Mouse (Mus musculus): ENCODE results near the gene Sipa1l2.
"Not testable (repeated sequence)": the region's sequence is repeated elsewhere in the genome, so short reads cannot be mapped to it uniquely, and the experiment has no call there.

The Sipa1l2 gene

GRCm38 (mm10) chr8:125539056-125540013 lies 30.3 kb downstream of the Sipa1l2 start:
- DNase-seq (ENCODE audit: low read depth) = no peak

GRCm38 (mm10) chr8:125538265-125538664 lies 31.3 kb downstream of the Sipa1l2 start:
- no peak for DNase-seq (ENCODE audit: low read depth)

- no peak for DNase-seq (ENCODE audit: low read depth)
Observed at GRCm38 (mm10) chr8:125533709-125534108, 35.9 kb downstream of the Sipa1l2 start.

- no peak for DNase-seq (ENCODE audit: low read depth)
Observed at GRCm38 (mm10) chr8:125532953-125533352, 36.7 kb downstream of the Sipa1l2 start.

- DNase-seq (ENCODE audit: low read depth) = no peak
Observed at GRCm38 (mm10) chr8:125532177-125532576, 37.4 kb downstream of the Sipa1l2 start.

GRCm38 (mm10) chr8:125531640-125532039 lies 38.0 kb downstream of the Sipa1l2 start:
- DNase-seq (ENCODE audit: low read depth) = no peak

GRCm38 (mm10) chr8:125531088-125531438 lies 38.5 kb downstream of the Sipa1l2 start:
- DNase-seq (ENCODE audit: low read depth) = no peak

GRCm38 (mm10) chr8:125530187-125531087 lies 39.2 kb downstream of the Sipa1l2 start:
- no peak for DNase-seq (ENCODE audit: low read depth)

GRCm38 (mm10) chr8:125529019-125529418 lies 40.6 kb downstream of the Sipa1l2 start:
- DNase-seq (ENCODE audit: low read depth) = no peak

GRCm38 (mm10) chr8:125527941-125528340 lies 41.7 kb downstream of the Sipa1l2 start:
- no peak for DNase-seq (ENCODE audit: low read depth)

GRCm38 (mm10) chr8:125526999-125527398 lies 42.6 kb downstream of the Sipa1l2 start:
- no peak for DNase-seq (ENCODE audit: low read depth)

GRCm38 (mm10) chr8:125526582-125526981 lies 43.0 kb downstream of the Sipa1l2 start:
- no peak for DNase-seq (ENCODE audit: low read depth)

- DNase-seq (ENCODE audit: low read depth) = no peak
Observed at GRCm38 (mm10) chr8:125524479-125524878, 45.1 kb downstream of the Sipa1l2 start.

GRCm38 (mm10) chr8:125523213-125523612 lies 46.4 kb downstream of the Sipa1l2 start:
- DNase-seq (ENCODE audit: low read depth) = no peak

- DNase-seq (ENCODE audit: low read depth) = no peak
Observed at GRCm38 (mm10) chr8:125522151-125522550, 47.5 kb downstream of the Sipa1l2 start.

- DNase-seq (ENCODE audit: low read depth) = no peak
Observed at GRCm38 (mm10) chr8:125521087-125521486, 48.5 kb downstream of the Sipa1l2 start.

GRCm38 (mm10) chr8:125520308-125520707 lies 49.3 kb downstream of the Sipa1l2 start:
- DNase-seq (ENCODE audit: low read depth) = not testable (repeated sequence)

GRCm38 (mm10) chr8:125518951-125519350 lies 50.7 kb downstream of the Sipa1l2 start:
- no peak for DNase-seq (ENCODE audit: low read depth)

- no peak for DNase-seq (ENCODE audit: low read depth)
Observed at GRCm38 (mm10) chr8:125518301-125518700, 51.3 kb downstream of the Sipa1l2 start.

GRCm38 (mm10) chr8:125517397-125517796 lies 52.2 kb downstream of the Sipa1l2 start:
- no peak for DNase-seq (ENCODE audit: low read depth)

- DNase-seq (ENCODE audit: low read depth) = no peak
Observed at GRCm38 (mm10) chr8:125516115-125516905, 53.3 kb downstream of the Sipa1l2 start.

GRCm38 (mm10) chr8:125515665-125516064 lies 53.9 kb downstream of the Sipa1l2 start:
- no peak for DNase-seq (ENCODE audit: low read depth)

Data from c-Kit-positive CD71-negative TER-119-negative erythroid progenitor cells, embryonic 14.5 days (primary cell).